Mouse (Mus musculus) kidney, adult 2 months (tissue): ENCODE measurements at regions not wholly inside any gene's neighbourhood (a gene's known extent, or its start where the extent isn't known, plus 50 kb on each side); places are given as distances from the start of the nearest gene placed in this dataset.

Experiments used
- DNase-seq: peaks from one replicate; pipeline ENCODE4 v3.0.0; 2021
- H3K27ac ChIP-seq: fragments of 200-500 bp; 2 replicates; pipeline ENCODE4 v1.5.1; 2012; ENCODE audit warnings: low read depth, low read length, control low read depth, inconsistent platforms; ENCODE audit not compliant: insufficient read depth
- H3K27me3 ChIP-seq: fragments of 200-500 bp; replicated peaks from 2 replicates; pipeline ENCODE4 v1.6.1; 2012; ENCODE audit warnings: mild to moderate bottlenecking, moderate library complexity, low read length, inconsistent platforms; ENCODE audit not compliant: control insufficient read depth, insufficient read depth
- H3K36me3 ChIP-seq: fragments of 200-500 bp; 2 replicates; pipeline ENCODE4 v1.6.1; 2012; ENCODE audit warnings: mild to moderate bottlenecking, moderate library complexity, low read length, inconsistent platforms; ENCODE audit not compliant: control insufficient read depth, insufficient read depth
- H3K4me1 ChIP-seq: fragments of 200-500 bp; 2 replicates; pipeline ENCODE4 v1.6.1; 2011; ENCODE audit warnings: low read length; ENCODE audit not compliant: control insufficient read depth, insufficient read depth
- H3K4me3 ChIP-seq: fragments of 200-500 bp; 2 replicates; pipeline ENCODE4 v1.5.1; 2011; ENCODE audit warnings: mild to moderate bottlenecking, low read depth, low read length, control low read depth; ENCODE audit not compliant: insufficient read depth
- CTCF ChIP-seq: fragments of 200-500 bp; conservative IDR thresholded peaks from 2 replicates; pipeline ENCODE4 v1.5.1; 2011; ENCODE audit warnings: low read depth, mild to moderate bottlenecking, control low read depth, low read length, moderate library complexity, mixed read lengths; ENCODE audit not compliant: insufficient read depth, insufficient read length
- POLR2A ChIP-seq: fragments of 200-500 bp; IDR thresholded peaks from one replicate; pipeline ENCODE4 v1.6.1; 2011; ENCODE audit warnings: low read depth, low read length, control low read depth
- WGBS: fragments of 180-500 bp; shearing (Covaris S2); methylation state at CpG from one replicate; pipeline ENCODE4 v1.1.7; 2018; 5-methylcytosine and 5-hydroxymethylcytosine counted together

DNA sequence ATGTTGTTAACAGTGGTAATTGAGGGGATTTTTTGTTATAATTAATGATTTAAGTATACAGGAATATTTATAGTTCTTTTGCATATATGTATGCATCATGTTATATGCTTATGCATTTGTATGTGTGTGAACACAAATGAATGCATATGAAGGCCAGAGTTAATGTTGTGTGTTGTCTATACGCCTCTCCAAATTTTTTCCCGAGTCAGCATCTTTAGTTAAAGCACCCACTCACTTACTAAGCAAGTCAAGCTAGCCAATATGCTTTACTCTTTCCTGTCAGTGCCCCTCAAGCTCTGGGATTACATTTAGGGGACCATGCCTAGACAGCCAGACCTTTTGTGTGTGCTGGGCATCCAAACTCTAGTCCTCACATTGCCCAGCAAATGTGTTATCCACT lies 315.3 kb upstream of the Klf6 start:
- 89% methylated on average over 2 of the region's 2 CpGs for WGBS
- no peak for DNase-seq
- Histone ChIP-seq H3K4me1 (no peaks in the 10 kb centered on the region), H3K27me3 (no peaks in the 10 kb centered on the region), H3K4me3 (no peak overlapping the region), H3K27ac (no peak overlapping the region), H3K36me3 (no peaks in the 10 kb centered on the region)
- TF ChIP-seq CTCF = no peak
- no peak for TF ChIP-seq POLR2A

DNA sequence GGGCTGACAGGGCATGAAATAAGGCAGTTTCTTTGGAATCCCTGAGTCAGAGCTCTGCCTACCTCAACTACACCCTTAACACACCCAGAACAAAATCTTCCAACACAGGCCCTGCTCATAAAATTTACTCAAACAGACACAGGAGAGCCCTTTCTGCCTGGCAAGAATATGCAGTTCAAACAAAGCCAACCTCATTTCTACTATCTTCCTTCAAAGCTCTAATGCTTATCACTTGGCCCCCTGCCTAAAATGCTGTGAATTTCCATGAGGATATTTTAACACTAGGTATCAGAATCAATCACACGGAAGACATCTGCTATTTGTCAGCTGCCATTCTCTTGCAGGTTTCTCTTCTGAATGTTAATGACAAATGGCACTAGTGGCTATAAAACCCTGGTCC lies 314.3 kb upstream of the Klf6 start:
- no peak for DNase-seq
- 73% methylated on average over 1 of the region's 1 CpGs for WGBS
- H3K4me1 ChIP-seq = no peaks in the 10 kb centered on the region
- TF ChIP-seq POLR2A (no peak), CTCF (no peak)
- no peaks in the 10 kb centered on the region for H3K27me3 ChIP-seq
- no peaks in the 10 kb centered on the region for H3K36me3 ChIP-seq
- H3K27ac ChIP-seq = no peak overlapping the region
- H3K4me3 ChIP-seq = no peak overlapping the region

DNA sequence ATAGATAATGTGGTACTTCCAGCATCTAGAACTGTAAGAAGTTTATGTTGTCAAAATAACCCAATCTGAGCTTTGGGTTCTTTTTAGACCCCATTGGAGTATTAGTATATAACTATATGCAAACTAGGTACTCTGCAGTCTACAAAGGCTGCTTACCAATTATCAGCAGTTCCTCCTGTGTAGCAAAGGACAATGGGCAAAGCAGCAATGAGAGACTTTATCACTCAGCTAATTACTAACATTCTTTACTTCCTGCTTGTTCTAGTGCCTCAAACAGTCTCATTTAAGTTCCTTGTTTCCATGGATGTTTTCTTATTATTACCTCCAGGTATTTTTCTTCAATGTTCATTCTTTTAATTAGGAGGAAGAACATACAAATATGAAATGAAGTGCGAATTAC lies 312.5 kb upstream of the Klf6 start:
- H3K27me3 ChIP-seq = no peaks in the 10 kb centered on the region
- H3K4me1 ChIP-seq = no peaks in the 10 kb centered on the region
- no peak for DNase-seq
- H3K4me3 ChIP-seq = no peak overlapping the region
- WGBS = 79% methylated on average over 1 of the region's 1 CpGs
- no peaks in the 10 kb centered on the region for H3K36me3 ChIP-seq
- H3K27ac ChIP-seq = no peak overlapping the region
- TF ChIP-seq POLR2A (no peak), CTCF (no peak)

DNA sequence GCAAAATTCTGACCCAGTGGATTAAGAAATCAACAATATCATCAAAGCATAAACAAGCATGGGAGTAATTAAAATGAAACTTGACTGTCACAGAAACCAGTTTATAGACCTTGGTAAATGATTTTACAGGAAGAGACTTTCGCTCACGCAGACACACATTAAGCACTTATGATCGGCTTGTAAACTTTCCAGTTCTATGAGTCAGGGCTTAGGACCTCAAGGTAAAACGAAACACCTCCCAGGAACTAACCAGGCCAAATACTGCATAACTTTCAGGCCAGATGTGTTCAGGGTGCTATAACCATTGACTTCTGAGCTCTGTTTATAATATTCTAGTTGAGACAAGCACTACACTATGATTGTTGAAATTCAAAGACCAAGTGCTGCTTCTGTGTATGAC lies 312.1 kb upstream of the Klf6 start:
- H3K27ac ChIP-seq = no peak overlapping the region
- WGBS = 47% methylated on average over 4 of the region's 4 CpGs
- no peak for TF ChIP-seq POLR2A
- no peak overlapping the region for H3K4me3 ChIP-seq
- H3K4me1 ChIP-seq = no peaks in the 10 kb centered on the region
- DNase-seq = no peak
- no peaks in the 10 kb centered on the region for H3K27me3 ChIP-seq
- no peaks in the 10 kb centered on the region for H3K36me3 ChIP-seq

DNA sequence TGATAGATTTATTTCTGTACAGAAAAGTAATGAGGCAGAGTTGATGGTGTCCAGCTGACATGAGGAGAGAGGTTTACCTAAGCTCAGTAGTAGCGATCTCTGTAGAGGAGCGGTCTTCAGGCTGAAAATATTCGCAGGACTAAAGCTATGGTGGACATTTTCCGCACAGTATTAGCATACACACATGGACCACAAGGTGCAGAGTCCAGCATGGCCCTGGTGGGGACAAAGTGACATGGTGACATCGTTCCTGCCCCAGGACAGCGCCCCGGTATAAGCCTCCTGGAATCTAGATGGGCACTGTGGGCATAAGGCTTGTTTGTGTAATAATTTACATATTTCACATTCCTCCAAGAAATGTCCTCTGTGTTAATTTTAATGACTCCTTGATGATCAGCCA lies 311.5 kb upstream of the Klf6 start:
- H3K27me3 ChIP-seq = no peaks in the 10 kb centered on the region
- no peak overlapping the region for H3K27ac ChIP-seq

DNA sequence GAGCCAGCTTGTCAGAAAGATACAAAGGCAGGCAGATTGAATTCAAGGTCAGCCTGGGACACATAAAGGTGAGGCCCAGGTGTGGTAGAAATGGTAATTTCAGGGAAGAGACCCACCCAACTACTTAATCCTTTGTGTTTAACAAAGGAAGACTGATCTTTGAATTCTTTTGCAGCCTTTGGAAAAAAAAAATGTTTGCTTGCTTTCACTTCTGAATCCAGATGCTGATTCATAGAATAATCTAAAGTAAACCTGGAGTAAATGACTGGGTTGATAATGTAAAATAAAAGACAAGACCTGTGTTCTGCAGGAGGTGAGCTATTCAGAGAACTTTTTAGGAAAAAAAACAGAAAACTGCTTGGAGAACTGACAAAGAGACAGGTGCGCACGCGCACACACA lies 310.9 kb upstream of the Klf6 start:
- Histone ChIP-seq H3K4me3 (no peak overlapping the region), H3K36me3 (no peaks in the 10 kb centered on the region), H3K27ac (no peak overlapping the region), H3K4me1 (no peaks in the 10 kb centered on the region), H3K27me3 (no peaks in the 10 kb centered on the region)
- TF ChIP-seq CTCF = no peak
- TF ChIP-seq POLR2A = no peak
- 100% methylated on average over 3 of the region's 3 CpGs for WGBS
- DNase-seq = no peak

More for the DNA sequence above, 311.5 kb upstream of the Klf6 start:
- 89% methylated on average over 7 of the region's 7 CpGs for WGBS
- Histone ChIP-seq H3K4me1 (no peaks in the 10 kb centered on the region), H3K36me3 (no peaks in the 10 kb centered on the region), H3K4me3 (no peak overlapping the region)
- DNase-seq = no peak
- TF ChIP-seq POLR2A = no peak
- TF ChIP-seq CTCF = no peak

DNA sequence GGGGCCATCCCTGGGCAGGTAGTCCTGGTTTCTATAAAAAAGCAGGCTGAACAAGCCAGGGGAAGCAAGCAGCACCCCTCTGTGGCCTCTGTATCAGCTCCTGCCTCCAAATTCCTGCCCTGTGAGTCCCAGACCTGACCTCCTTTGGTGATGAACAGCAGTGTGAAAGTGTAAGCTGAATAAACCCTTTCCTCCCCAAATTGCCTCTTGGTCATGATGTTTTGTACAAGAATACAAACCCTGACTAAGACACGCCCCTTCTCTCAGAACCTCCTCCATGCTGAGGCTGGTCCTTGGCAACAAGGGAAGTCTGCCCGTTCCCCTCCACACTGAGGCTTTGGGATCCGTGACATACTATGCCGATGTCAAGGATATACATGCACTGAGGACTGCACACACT lies 310.2 kb upstream of the Klf6 start:
- H3K27me3 ChIP-seq = no peaks in the 10 kb centered on the region
- H3K4me3 ChIP-seq = no peak overlapping the region
- no peak overlapping the region for H3K27ac ChIP-seq
- no peak for DNase-seq
- WGBS = 96% methylated on average over 4 of the region's 4 CpGs
- H3K4me1 ChIP-seq = no peaks in the 10 kb centered on the region
- TF ChIP-seq POLR2A (no peak), CTCF (no peak)
- H3K36me3 ChIP-seq = no peaks in the 10 kb centered on the region

DNA sequence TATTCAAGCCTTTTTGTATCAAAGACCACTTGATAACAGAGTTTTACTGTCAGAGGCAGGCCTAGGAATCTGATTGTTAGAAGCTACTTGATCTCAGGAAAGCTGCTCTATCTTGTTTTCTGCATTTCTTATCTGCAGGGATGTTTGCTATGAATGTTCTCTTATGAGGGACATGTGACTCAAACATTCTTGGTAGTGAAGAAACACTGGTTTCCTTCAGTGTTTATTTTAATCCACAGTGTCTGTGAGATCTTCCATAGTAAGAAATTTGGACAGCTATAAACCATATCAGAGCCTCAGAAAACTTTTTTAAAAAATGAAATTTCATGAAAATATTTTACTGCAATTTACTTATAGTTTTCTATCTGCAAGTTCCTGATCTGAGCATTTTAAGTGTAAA lies 307.8 kb upstream of the Klf6 start:
- no peak for DNase-seq
- H3K36me3 ChIP-seq = no peaks in the 10 kb centered on the region
- no peak overlapping the region for H3K27ac ChIP-seq
- no peaks in the 10 kb centered on the region for H3K27me3 ChIP-seq
- TF ChIP-seq CTCF (no peak), POLR2A (no peak)
- H3K4me1 ChIP-seq = no peaks in the 10 kb centered on the region
- H3K4me3 ChIP-seq = no peak overlapping the region
